Mouse (Mus musculus): ENCODE results near the gene Il6st. TPM values are rescaled to one million over a fixed set of nuclear protein-coding genes. Genes with fewer than 3 reads are reported as not detected.

Il6st gene
- polyA plus RNA-seq, 1 experiment from 2014 or later: 31.6 TPM

GRCm38 (mm10) chr13:112553304-112553703 lies 89.4 kb downstream of the Il6st start:
- ATAC-seq (ENCODE audit: low FRiP score): no peak
- Histone ChIP-seq H3K27ac (no peak overlapping the region), H3K36me3 (replicated peaks) (no peaks in the 10 kb centered on the region), H3K4me2 (no peak overlapping the region), H3K4me1 (no peaks in the 10 kb centered on the region), H3K4me3 (replicated peaks) (no peak overlapping the region), H3K9me3 (no peaks in the 10 kb centered on the region), H3K27me3 (no peaks in the 10 kb centered on the region), H3K9ac (no peak overlapping the region)
- WGBS: 92% methylated on average over 5 of the region's 5 CpGs

- 82% methylated on average over 2 of the region's 2 CpGs for WGBS
- Histone ChIP-seq H3K27ac (no peak overlapping the region), H3K4me1 (no peaks in the 10 kb centered on the region), H3K9ac (no peak overlapping the region), H3K9me3 (no peaks in the 10 kb centered on the region), H3K4me2 (no peak overlapping the region), H3K4me3 (replicated peaks) (no peak overlapping the region), H3K27me3 (no peaks in the 10 kb centered on the region), H3K36me3 (replicated peaks) (no peaks in the 10 kb centered on the region)
- ATAC-seq (ENCODE audit: low FRiP score): no peak
These were observed 92.6 kb downstream of the Il6st start for GRCm38 (mm10) chr13:112556501-112556900.

Other genes starting within 250 kb of the Il6st start
- gene Ankrd55, start 175.6 kb upstream of the Il6st start, polyA plus RNA-seq (2016; fragmentation: Nextera tagmentation; extraction: Ambion mirVana): 1.0 and 1.3 TPM in 2 replicates
- gene Il31ra, start 130.3 kb downstream of the Il6st start, polyA plus RNA-seq (2016; fragmentation: Nextera tagmentation; extraction: Ambion mirVana): 0.06 and 0.14 TPM in 2 replicates
- 0.77 and 0.86 TPM in 2 replicates for gene Ddx4, start 188.4 kb downstream of the Il6st start, polyA plus RNA-seq (2016; fragmentation: Nextera tagmentation; extraction: Ambion mirVana)
- 21.8 and 22.2 TPM in 2 replicates for gene Slc38a9, start 196.7 kb downstream of the Il6st start, polyA plus RNA-seq (2016; fragmentation: Nextera tagmentation; extraction: Ambion mirVana)

Measured in forebrain, embryonic 12.5 days (tissue).